Mouse (Mus musculus) erythroblast, embryonic 14.5 days (primary cell): ENCODE data around the gene Steap4.

ENCODE experiments used
- GATA1 ChIP-seq: IDR thresholded peaks from 2 replicates; pipeline ENCODE4 v1.6.1; 2012; ENCODE audit warnings: low read length, inconsistent platforms, mixed read lengths
- TAL1 ChIP-seq: IDR thresholded peaks from 3 replicates; pipeline ENCODE4 v1.6.1; 2012; ENCODE audit warnings: low read length, inconsistent platforms, mixed read lengths

GRCm38 (mm10) chr5:7988415-7988814 lies 28.2 kb downstream of the Steap4 start:
- TF ChIP-seq TAL1 (no peak), GATA1 (no peak)
